Mouse (Mus musculus) adrenal gland, adult 2 months (tissue): ENCODE measurements at regions not wholly inside any gene's neighbourhood (a gene's known extent, or its start where the extent isn't known, plus 50 kb on each side); places are given as distances from the start of the nearest gene placed in this dataset.
A peak's percentile ranks its signal among the peaks of the same experiment; 100 is the strongest.
"Not testable (repeated sequence)": the region's sequence is repeated elsewhere in the genome, so short reads cannot be mapped to it uniquely, and the experiment has no call there.

Source experiments
- DNase-seq: peaks from one replicate; pipeline ENCODE4 v3.0.0; 2021

GRCm38 (mm10) chr13:52096506-52096905, 250.0 kb downstream of the Gadd45g start:
- no peak for DNase-seq

- no peak for DNase-seq
Measured at GRCm38 (mm10) chr13:52105989-52106642, 259.6 kb downstream of the Gadd45g start.

- DNase-seq: no peak
Measured at GRCm38 (mm10) chr13:52108349-52108921, 262.0 kb downstream of the Gadd45g start.

GRCm38 (mm10) chr13:52109039-52109759, 262.7 kb downstream of the Gadd45g start:
- DNase-seq: no peak

- DNase-seq: peak; percentile 15
Measured at GRCm38 (mm10) chr13:52110750-52111149, 264.3 kb downstream of the Gadd45g start.

- no peak for DNase-seq
Measured at GRCm38 (mm10) chr13:52113549-52113948, 267.1 kb downstream of the Gadd45g start.

- DNase-seq: no peak
Measured at GRCm38 (mm10) chr13:52114431-52114830, 268.0 kb downstream of the Gadd45g start.

GRCm38 (mm10) chr13:52114962-52115361, 268.5 kb downstream of the Gadd45g start:
- no peak for DNase-seq

GRCm38 (mm10) chr13:52116241-52116640, 269.8 kb downstream of the Gadd45g start:
- DNase-seq: no peak

GRCm38 (mm10) chr13:52116756-52117155, 270.3 kb downstream of the Gadd45g start:
- DNase-seq: no peak

- DNase-seq: no peak
Measured at GRCm38 (mm10) chr13:52120795-52121194, 274.3 kb downstream of the Gadd45g start.

GRCm38 (mm10) chr13:52125037-52125436, 278.6 kb downstream of the Gadd45g start:
- DNase-seq: peak; percentile 30

GRCm38 (mm10) chr13:52127751-52128150, 281.3 kb downstream of the Gadd45g start:
- no peak for DNase-seq

- DNase-seq: peak; percentile 82
Measured at GRCm38 (mm10) chr13:52129466-52129865, 283.0 kb downstream of the Gadd45g start.

GRCm38 (mm10) chr13:52133202-52133601, 286.7 kb downstream of the Gadd45g start:
- DNase-seq: no peak

- no peak for DNase-seq
Measured at GRCm38 (mm10) chr13:52138331-52138945, 292.0 kb downstream of the Gadd45g start.

- no peak for DNase-seq
Measured at GRCm38 (mm10) chr13:52139140-52139809, 292.8 kb downstream of the Gadd45g start.

- DNase-seq: peak; percentile 47
Measured at GRCm38 (mm10) chr13:52140221-52140620, 293.7 kb downstream of the Gadd45g start.

GRCm38 (mm10) chr13:52144066-52144465, 297.6 kb downstream of the Gadd45g start:
- not testable (repeated sequence) for DNase-seq

- DNase-seq: no peak
Measured at GRCm38 (mm10) chr13:52145926-52146325, 299.4 kb downstream of the Gadd45g start.

GRCm38 (mm10) chr13:52150281-52150680, 303.8 kb downstream of the Gadd45g start:
- no peak for DNase-seq

- no peak for DNase-seq
Measured at GRCm38 (mm10) chr13:52151777-52152176, 305.3 kb downstream of the Gadd45g start.
